Mouse (Mus musculus) frontal cortex, postnatal 36 days (tissue): ENCODE results near the gene Pgm3.

Source experiments
- DNase-seq, 2 experiments: peaks; one replicate each; pipeline ENCODE4 v3.0.0; 2022; ENCODE audit warnings: low spot score in 2 of 2

Gene Pgm3

GRCm38 (mm10) chr9:86569314-86569910, 2.2 kb downstream of the Pgm3 start:
- no peak for DNase-seq

DNA sequence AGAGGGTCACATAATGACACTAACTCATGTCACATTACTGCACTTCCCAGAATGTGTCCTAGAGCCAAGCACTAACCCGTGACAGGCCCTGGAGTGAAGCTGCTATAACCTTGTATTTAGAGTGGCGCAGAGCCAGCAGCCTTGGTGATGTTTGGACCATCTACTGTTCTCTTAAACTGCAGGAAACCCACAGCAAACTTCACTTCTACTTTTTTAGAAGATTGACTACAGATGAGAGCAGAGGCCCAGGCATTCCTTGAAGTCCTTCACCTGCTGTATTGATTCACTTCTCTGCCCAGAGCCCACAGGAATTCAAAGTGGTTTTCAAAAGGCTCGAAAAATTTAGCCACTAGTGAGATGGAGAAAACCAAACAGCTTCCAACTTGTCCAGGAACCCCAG, 11.1 kb downstream of the Pgm3 start:
- no peak for DNase-seq

DNA sequence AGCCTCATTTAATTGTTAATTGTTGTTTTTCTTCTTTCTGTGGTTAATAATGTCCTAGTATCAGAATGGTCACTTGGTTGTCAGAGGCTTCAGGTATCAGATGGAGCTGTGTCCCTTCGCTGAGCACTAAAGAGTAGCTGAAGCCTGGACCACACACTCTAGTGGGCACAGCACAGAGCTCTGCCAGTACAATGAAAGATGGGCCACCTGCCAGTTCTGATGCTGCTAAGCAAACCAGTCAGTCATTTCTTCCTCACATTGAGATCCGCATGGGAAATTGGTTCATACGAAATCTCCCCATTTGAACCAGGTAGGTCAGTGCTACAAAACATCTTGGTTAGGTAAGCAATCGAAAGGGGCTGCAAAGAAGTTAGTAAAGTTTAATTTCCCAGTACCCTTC, 17.0 kb downstream of the Pgm3 start:
- DNase-seq: no peak

GRCm38 (mm10) chr9:86553886-86554285, 17.8 kb downstream of the Pgm3 start:
- no peak for DNase-seq

DNA sequence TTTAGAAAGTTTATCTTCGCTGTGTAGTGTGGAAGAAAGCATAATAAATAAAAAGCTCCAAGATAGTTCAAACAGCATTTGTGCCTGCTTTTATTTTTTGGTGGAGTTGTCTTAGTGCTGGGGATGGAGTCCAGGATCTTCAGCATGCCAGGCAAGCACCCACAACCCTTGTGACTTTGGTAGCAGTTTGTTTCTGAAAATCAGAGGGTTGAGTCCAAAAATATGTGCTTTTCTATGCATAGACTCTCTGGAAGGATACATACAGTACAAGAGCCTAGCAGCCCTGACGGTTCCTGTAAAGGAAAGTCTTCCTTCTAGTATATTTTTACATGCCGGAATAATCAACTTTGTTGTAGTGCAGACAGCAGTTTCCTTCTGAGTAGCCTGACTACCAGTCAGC, 20.9 kb downstream of the Pgm3 start:
- no peak for DNase-seq

DNA sequence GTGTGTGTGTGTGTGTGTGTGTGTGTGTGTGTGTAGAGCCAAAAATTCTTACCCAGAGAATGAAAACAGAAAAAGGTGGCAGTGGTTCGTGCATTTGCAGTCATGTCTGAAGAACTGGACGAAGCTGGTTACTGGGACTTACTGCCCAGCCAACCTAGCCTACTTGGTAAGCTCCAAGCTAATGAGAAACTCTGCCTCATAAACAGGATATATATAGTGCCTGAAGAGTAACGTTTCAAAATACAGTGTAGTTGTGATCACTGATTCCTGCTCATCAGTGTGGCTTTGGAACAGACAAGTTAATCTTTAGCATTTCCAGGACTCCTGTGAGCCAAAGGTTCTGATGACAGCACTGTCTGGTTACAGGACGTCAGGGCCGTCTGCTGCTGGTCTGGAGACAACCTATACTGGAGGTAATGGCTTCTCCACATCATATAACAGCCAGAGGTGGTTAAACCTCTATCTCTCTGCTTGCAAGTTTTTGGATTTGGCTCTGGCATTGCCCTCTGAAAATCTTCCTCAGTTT, 21.9 kb downstream of the Pgm3 start:
- no peak for DNase-seq

DNA sequence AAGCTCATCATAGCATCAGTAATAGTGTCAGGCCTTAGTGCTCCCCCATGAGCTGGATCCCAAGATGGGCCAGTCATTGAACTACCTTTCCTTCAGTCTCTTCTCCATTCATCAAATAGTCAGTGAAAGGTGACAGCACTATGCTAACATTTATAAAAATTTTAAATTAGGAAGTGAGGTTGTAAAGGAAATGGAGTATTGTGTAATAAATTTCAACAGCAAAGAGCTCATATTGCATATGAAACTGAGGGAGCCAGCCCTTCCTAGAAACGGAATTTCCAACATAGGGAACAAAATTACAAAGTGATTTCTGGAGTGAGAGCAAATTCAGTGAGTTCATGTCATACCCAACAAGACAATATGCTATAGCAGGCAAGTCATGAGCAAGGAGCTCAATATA, 27.1 kb downstream of the Pgm3 start:
- no peak for DNase-seq

DNA sequence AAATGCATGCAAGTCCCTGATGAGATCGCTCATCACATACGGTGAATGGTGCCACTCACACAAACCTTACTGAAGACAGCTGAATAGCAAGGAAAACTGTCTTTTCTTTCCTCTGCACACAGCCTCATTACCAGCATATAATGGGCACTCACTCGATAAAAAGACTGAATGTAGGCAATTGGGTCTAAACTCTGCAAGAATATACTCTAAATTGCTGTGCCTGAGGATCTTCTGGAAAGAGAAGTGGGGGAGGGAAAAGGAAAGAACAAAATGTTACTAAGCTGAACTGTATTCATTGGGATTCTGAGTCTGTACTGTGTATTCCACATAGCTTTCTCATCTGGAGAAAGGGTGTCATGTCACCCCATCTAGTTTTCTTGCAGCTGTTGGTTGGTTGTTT, 28.2 kb downstream of the Pgm3 start:
- DNase-seq: no peak

DNA sequence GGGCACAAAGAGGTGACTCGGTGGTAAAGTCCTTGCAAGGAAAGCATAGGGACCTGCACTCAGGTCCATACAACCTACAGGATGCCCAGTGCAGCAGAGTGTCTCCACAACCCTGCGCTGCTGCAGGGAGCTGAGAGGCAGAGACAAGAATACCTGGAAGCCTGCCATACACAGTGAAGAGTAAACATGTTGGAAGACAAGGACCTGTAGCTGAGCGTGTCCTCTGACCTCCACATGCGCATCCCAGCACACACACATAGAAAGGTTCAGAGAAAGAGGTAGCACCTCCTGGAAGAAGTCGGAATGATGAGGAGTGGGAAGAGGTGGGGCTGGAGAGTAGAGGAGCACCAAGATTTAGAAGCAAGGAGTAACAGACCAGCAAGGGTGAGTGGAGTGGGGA, 37.6 kb downstream of the Pgm3 start:
- no peak for DNase-seq

GRCm38 (mm10) chr9:86525600-86525999, 46.0 kb downstream of the Pgm3 start:
- no peak for DNase-seq

- no peak for DNase-seq
These were observed 49.3 kb downstream of the Pgm3 start for GRCm38 (mm10) chr9:86522335-86522734.

- DNase-seq: no peak
These were observed 56.8 kb downstream of the Pgm3 start for GRCm38 (mm10) chr9:86514798-86515197.

DNA sequence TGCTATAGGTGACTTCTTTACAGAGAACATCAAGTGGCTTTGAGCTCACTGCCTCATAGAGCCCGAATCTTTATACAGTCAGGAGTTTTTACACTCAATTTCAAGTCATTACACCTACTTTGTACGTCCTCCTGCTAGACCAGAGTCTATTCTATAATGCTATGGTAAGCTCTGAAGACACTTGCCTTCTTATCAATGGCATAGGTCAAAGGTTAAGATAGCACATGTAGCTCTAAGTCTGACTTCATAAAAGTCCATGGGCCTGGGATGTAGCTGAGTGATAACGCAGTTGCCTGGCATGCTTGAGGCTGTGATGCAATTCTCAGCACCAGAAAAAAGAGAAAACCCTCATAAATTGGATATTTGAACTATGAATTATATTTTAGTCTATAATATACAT, 57.3 kb downstream of the Pgm3 start:
- DNase-seq: no peak

DNA sequence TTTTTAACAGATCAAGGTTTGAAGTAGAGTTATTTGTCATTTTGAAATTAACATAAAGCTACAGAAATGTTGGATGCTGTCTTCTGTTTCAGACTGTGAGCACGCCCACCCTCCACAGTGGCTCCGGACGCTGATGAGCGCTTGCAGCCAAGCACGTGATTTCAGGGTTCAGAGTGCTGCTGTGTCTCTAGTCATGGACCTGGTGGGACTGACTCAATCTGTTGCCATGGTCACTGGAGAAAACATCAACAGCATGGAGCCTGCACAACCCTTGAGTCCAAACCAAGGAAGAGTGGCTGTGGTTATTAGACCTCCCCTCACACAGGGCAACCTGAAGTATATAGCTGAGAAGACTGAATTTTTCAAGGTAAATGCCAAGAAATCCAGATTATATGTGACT, 57.9 kb downstream of the Pgm3 start:
- no peak for DNase-seq

- no peak for DNase-seq
These were observed 64.2 kb downstream of the Pgm3 start for GRCm38 (mm10) chr9:86507437-86507836.
